Mouse (Mus musculus) CH12.LX (cell line): ENCODE measurements around the gene Crtc2. TPM values are rescaled to one million over a fixed set of nuclear protein-coding genes. Genes with fewer than 3 reads are reported as not detected.

Experiments
- DNase-seq: peaks from one replicate; pipeline ENCODE4 v3.0.0-alpha.2; 2013; ENCODE audit errors: extremely low read depth
- H3K27ac ChIP-seq: 2 replicates; pipeline ENCODE4 v1.5.1; 2012; ENCODE audit warnings: low read depth, mild to moderate bottlenecking, control low read depth, moderate library complexity; ENCODE audit not compliant: insufficient read depth
- H3K27me3 ChIP-seq: replicated peaks from 2 replicates; pipeline ENCODE3; 2012; ENCODE audit warnings: inconsistent platforms
- H3K36me3 ChIP-seq, 2 experiments: replicated peaks in 1 of 2; 2 replicates each; pipeline versions ENCODE3 to v1.6.1; 2012; ENCODE audit warnings: inconsistent platforms in 1 of 2, low read length in 1 of 2, mild to moderate bottlenecking in 1 of 2, mixed read lengths in 1 of 2, moderate library complexity in 1 of 2; ENCODE audit not compliant: control insufficient read depth in 1 of 2, insufficient read depth in 1 of 2
- H3K4me1 ChIP-seq, 2 experiments: 2 replicates each; pipeline ENCODE4 v1.6.1; 2012; ENCODE audit warnings: inconsistent platforms in 1 of 2, moderate library complexity in 1 of 2; ENCODE audit not compliant: insufficient read depth in 2 of 2, control insufficient read depth in 1 of 2
- H3K4me2 ChIP-seq: 2 replicates; pipeline ENCODE4 v1.6.1; 2012; ENCODE audit warnings: low read depth, mild to moderate bottlenecking, control low read depth; ENCODE audit not compliant: poor library complexity, insufficient read depth, severe bottlenecking
- H3K4me3 ChIP-seq, 3 experiments: fragments of 150-350 bp in 1 of 3; sonication (generic) in 1 of 3; replicated peaks in 1 of 3; 2 replicates each; pipeline versions ENCODE3 to v1.5.1; 2011 to 2012; ENCODE audit warnings: low read depth in 2 of 3, low read length in 2 of 3, mild to moderate bottlenecking in 2 of 3, moderate library complexity in 2 of 3, control low read depth in 1 of 3, improper control_type of control experiment in 1 of 3, inconsistent platforms in 1 of 3, mixed read lengths in 1 of 3; ENCODE audit not compliant: poor library complexity in 1 of 3
- H3K79me2 ChIP-seq: replicated peaks from 2 replicates; pipeline ENCODE4 v1.6.1; 2012; ENCODE audit warnings: mild to moderate bottlenecking, moderate library complexity; ENCODE audit not compliant: control insufficient read depth, poor library complexity, insufficient read depth, severe bottlenecking; ENCODE audit errors: extremely low read depth
- H3K9ac ChIP-seq: 2 replicates; pipeline ENCODE4 v1.6.1; 2012; ENCODE audit warnings: low read depth, mild to moderate bottlenecking, control low read depth, moderate library complexity; ENCODE audit not compliant: insufficient read depth
- H3K9me3 ChIP-seq: replicated peaks from 2 replicates; pipeline ENCODE3; 2012; ENCODE audit warnings: low read length, inconsistent platforms, mixed read lengths
- CHD2 ChIP-seq: IDR thresholded peaks from 2 replicates; pipeline ENCODE4 v1.6.1; 2011; ENCODE audit warnings: low read length, improper control_type of control experiment
- CTCF ChIP-seq, 2 experiments: IDR thresholded peaks in 1 of 2; conservative IDR thresholded peaks in 1 of 2; 2 replicates each; pipeline ENCODE4 v1.5.1; 2011 to 2012; ENCODE audit warnings: low read depth in 2 of 2, low read length in 2 of 2, improper control_type of control experiment in 1 of 2, inconsistent platforms in 1 of 2, mild to moderate bottlenecking in 1 of 2, moderate library complexity in 1 of 2
- E2F4 ChIP-seq: IDR thresholded peaks from 2 replicates; pipeline ENCODE4 v1.6.1; 2011; ENCODE audit warnings: low read depth, low read length, improper control_type of control experiment; ENCODE audit not compliant: insufficient replicate concordance
- ELF1 ChIP-seq: IDR thresholded peaks from 2 replicates; pipeline ENCODE4 v1.6.1; 2014; ENCODE audit warnings: low read depth, mild to moderate bottlenecking, inconsistent platforms, low read length, improper control_type of control experiment
- EP300 ChIP-seq: IDR thresholded peaks from 2 replicates; pipeline ENCODE4 v1.6.1; 2011; ENCODE audit warnings: low read length, improper control_type of control experiment
- ETS1 ChIP-seq: conservative IDR thresholded peaks from 2 replicates; pipeline ENCODE4 v1.6.1; 2012; ENCODE audit warnings: low read depth, mild to moderate bottlenecking, inconsistent platforms, low read length, improper control_type of control experiment, moderate library complexity
- GABPA ChIP-seq: IDR thresholded peaks from 2 replicates; pipeline ENCODE4 v1.6.1; 2012; ENCODE audit warnings: low read depth, low read length, improper control_type of control experiment, inconsistent platforms; ENCODE audit not compliant: insufficient replicate concordance
- HCFC1 ChIP-seq: IDR thresholded peaks from 2 replicates; pipeline ENCODE4 v1.6.1; 2012; ENCODE audit warnings: low read depth, mild to moderate bottlenecking, inconsistent platforms, low read length, improper control_type of control experiment
- IRF4 ChIP-seq: IDR thresholded peaks from 2 replicates; pipeline ENCODE4 v1.6.1; 2014; ENCODE audit warnings: low read depth, mild to moderate bottlenecking, inconsistent platforms, low read length, improper control_type of control experiment
- JUN ChIP-seq: IDR thresholded peaks from 2 replicates; pipeline ENCODE4 v1.6.1; 2011; ENCODE audit warnings: low read depth, mild to moderate bottlenecking, low read length, improper control_type of control experiment, moderate library complexity; ENCODE audit not compliant: insufficient read depth
- JUND ChIP-seq: conservative IDR thresholded peaks from 2 replicates; pipeline ENCODE4 v1.6.1; 2011; ENCODE audit warnings: low read depth, low read length, improper control_type of control experiment
- KAT2A ChIP-seq: IDR thresholded peaks from 2 replicates; pipeline ENCODE4 v1.6.1; 2012; ENCODE audit warnings: low read length, improper control_type of control experiment, inconsistent platforms; ENCODE audit not compliant: insufficient replicate concordance
- MAFK ChIP-seq: IDR thresholded peaks from 2 replicates; pipeline ENCODE4 v1.6.1; 2011; ENCODE audit warnings: low read length, improper control_type of control experiment; ENCODE audit not compliant: insufficient replicate concordance
- MAZ ChIP-seq: IDR thresholded peaks from 2 replicates; pipeline ENCODE4 v1.6.1; 2012; ENCODE audit warnings: low read depth, mild to moderate bottlenecking, inconsistent platforms, low read length, improper control_type of control experiment, moderate library complexity
- MEF2A ChIP-seq: IDR thresholded peaks from 2 replicates; pipeline ENCODE4 v1.6.1; 2014; ENCODE audit warnings: low read depth, mild to moderate bottlenecking, inconsistent platforms, low read length, improper control_type of control experiment, borderline replicate concordance
- MYC ChIP-seq: IDR thresholded peaks from 2 replicates; pipeline ENCODE4 v1.6.1; 2011; ENCODE audit warnings: low read depth, mild to moderate bottlenecking, improper control_type of control experiment, low read length
- NELFE ChIP-seq: IDR thresholded peaks from 2 replicates; pipeline ENCODE4 v1.6.1; 2011; ENCODE audit warnings: low read depth, low read length, improper control_type of control experiment
- NRF1 ChIP-seq: IDR thresholded peaks from 2 replicates; pipeline ENCODE4 v1.6.1; 2014; ENCODE audit warnings: low read depth, mild to moderate bottlenecking, inconsistent platforms, low read length, improper control_type of control experiment, moderate library complexity
- PAX5 ChIP-seq: IDR thresholded peaks from 2 replicates; pipeline ENCODE4 v1.6.1; 2012; ENCODE audit warnings: low read length, inconsistent platforms, mixed read lengths
- RAD21 ChIP-seq: IDR thresholded peaks from 2 replicates; pipeline ENCODE4 v1.6.1; 2011; ENCODE audit warnings: low read depth, mild to moderate bottlenecking, low read length, improper control_type of control experiment, moderate library complexity
- RCOR1 ChIP-seq: conservative IDR thresholded peaks from 2 replicates; pipeline ENCODE4 v1.6.1; 2012; ENCODE audit warnings: low read depth, mild to moderate bottlenecking, inconsistent platforms, low read length, improper control_type of control experiment
- SIN3A ChIP-seq: IDR thresholded peaks from 2 replicates; pipeline ENCODE4 v1.6.1; 2012; ENCODE audit warnings: low read length, improper control_type of control experiment, inconsistent platforms
- SMC3 ChIP-seq: IDR thresholded peaks from 2 replicates; pipeline ENCODE4 v1.6.1; 2011; ENCODE audit warnings: low read depth, low read length, improper control_type of control experiment
- TBP ChIP-seq: conservative IDR thresholded peaks from 2 replicates; pipeline ENCODE4 v1.6.1; 2011; ENCODE audit warnings: low read depth, low read length, improper control_type of control experiment
- TCF12 ChIP-seq: IDR thresholded peaks from 2 replicates; pipeline ENCODE4 v1.6.1; 2014; ENCODE audit warnings: low read depth, mild to moderate bottlenecking, inconsistent platforms, low read length, improper control_type of control experiment
- UBTF ChIP-seq: IDR thresholded peaks from 2 replicates; pipeline ENCODE4 v1.6.1; 2012; ENCODE audit warnings: low read depth, mild to moderate bottlenecking, inconsistent platforms, low read length, improper control_type of control experiment, moderate library complexity
- USF1 ChIP-seq: IDR thresholded peaks from 2 replicates; pipeline ENCODE4 v1.6.1; 2014; ENCODE audit warnings: low read depth, mild to moderate bottlenecking, inconsistent platforms, low read length, improper control_type of control experiment
- ZMIZ1 ChIP-seq: IDR thresholded peaks from 2 replicates; pipeline ENCODE4 v1.6.1; 2012; ENCODE audit warnings: low read depth, mild to moderate bottlenecking, inconsistent platforms, low read length, improper control_type of control experiment
- ZNF384 ChIP-seq: IDR thresholded peaks from 2 replicates; pipeline ENCODE4 v1.6.1; 2012; ENCODE audit warnings: low read depth, low read length, improper control_type of control experiment, inconsistent platforms
- dilution Hi-C: fragments of 300-500 bp; cut with MboI; formaldehyde crosslinking; loops from 2 replicates; pipeline ENCODE4 v1.14.3; 2020; ENCODE audit warnings: low sequenced_read_pairs; ENCODE audit not compliant: extremely low pct_unique_long_range_greater_than_20kb, extremely low pct_ligation_motif_present
- in situ Hi-C: fragments of 300-500 bp; cut with MboI; formaldehyde crosslinking; loops from 3 replicates; pipeline ENCODE4 v1.14.3; 2019; ENCODE audit warnings: low sequenced_read_pairs, low pct_ligation_motif_present, low pct_unique_long_range_greater_than_20kb, mixed read lengths
- polyA plus RNA-seq: library from polyadenylated mRNA; unstranded; fragments of >175 nt; gene quantifications from 2 replicates; pipeline ENCODE4 v1.2.1, GENCODE M21; 2012; ENCODE audit warnings: low read depth; ENCODE audit not compliant: insufficient read length
- total RNA-seq, 2 experiments: library from RNA; depleted of rRNA; stranded (reverse); fragments of 300-350 nt in 1 of 2; fragments of >200 nt in 1 of 2; gene quantifications; 2 replicates each; pipeline ENCODE4 v1.2.3; 2012 to 2014

Gene Crtc2
- total and polyA plus RNA-seq, 3 experiments: 6.1 to 69.8 (median 13.5) TPM

- Histone ChIP-seq H3K4me2 (peak overlapping the region; percentile 99), H3K4me3 (peak overlapping the region; percentile 62 to 69 (median 66)), H3K27ac (no peak overlapping the region), H3K79me2 (peaks cover 35% of the 10 kb centered on the region), H3K4me1 (peaks cover 0 to 28% of the 10 kb centered on the region in 2 experiments; a peak in 2 of 4 replicates), H3K9ac (peak overlapping the region; percentile 75), H3K36me3 (peaks cover 23 to 34% of the 10 kb centered on the region in 2 experiments), H3K27me3 (no peaks in the 10 kb centered on the region), H3K9me3 (no peaks in the 10 kb centered on the region)
- dilution Hi-C loops: no loop called here
- in situ Hi-C loops: no loop called here
- no peak for DNase-seq
- TF ChIP-seq SIN3A (0 out of 2 replicates have a peak, but pooled peaks have one; percentile 3), HCFC1 (no peak), ELF1 (no peak), RAD21 (no peak), GABPA (no peak), MAZ (no peak), JUN (no peak), CHD2 (no peak), PAX5 (no peak), ZNF384 (peak; percentile 38; the same call in 1 of the 2 replicates)
Observed at GRCm38 (mm10) chr3:90213956-90214684, 39.8 kb upstream of the Crtc2 start.

- H3K9ac ChIP-seq: no peak overlapping the region
- no peak overlapping the region for H3K4me3 ChIP-seq
- dilution Hi-C loops (no loop called here), in situ Hi-C loops (no loop called here)
- H3K27ac ChIP-seq: no peak overlapping the region
- H3K4me1 ChIP-seq: peaks cover 4 to 24% of the 10 kb centered on the region in 2 experiments; a peak in 3 of 4 replicates
- H3K36me3 ChIP-seq: peaks cover 12 to 19% of the 10 kb centered on the region in 2 experiments
- DNase-seq: no peak
- no peaks in the 10 kb centered on the region for H3K27me3 ChIP-seq
- H3K4me2 ChIP-seq: no peak overlapping the region
- H3K9me3 ChIP-seq: no peaks in the 10 kb centered on the region
- H3K79me2 ChIP-seq: peaks cover 23% of the 10 kb centered on the region
- TF ChIP-seq TBP (no peak), ELF1 (no peak), JUND (no peak), ZNF384 (peak; percentile 51), PAX5 (no peak), E2F4 (no peak), TCF12 (no peak), MAFK (no peak), NRF1 (no peak), CHD2 (no peak), SMC3 (peak; percentile 41), IRF4 (no peak), KAT2A (no peak), CTCF (conservative IDR thresholded peaks at IDR 0.05 in 1 of 2, IDR thresholded peaks at IDR 0.05 in 1 of 2; ENCODE audit: low read depth in 2 of 2, low read length in 2 of 2) (peak in 1 of 2 experiments; percentile 56; a peak in 2 of 4 replicates), MAZ (no peak), RAD21 (peak; percentile 57), RCOR1 (no peak), EP300 (no peak), MEF2A (no peak), USF1 (no peak), NELFE (no peak), HCFC1 (no peak), ZMIZ1 (no peak), MYC (peak; percentile 85), UBTF (no peak), ETS1 (no peak), SIN3A (no peak)
Observed at GRCm38 (mm10) chr3:90215825-90216380, 38.1 kb upstream of the Crtc2 start.
